Mouse (Mus musculus): Measurements from ENCODE around the gene Pmf1. TPM values are rescaled to one million over a fixed set of nuclear protein-coding genes. Genes with fewer than 3 reads are reported as not detected.
"Not testable (repeated sequence)": the region's sequence is repeated elsewhere in the genome, so short reads cannot be mapped to it uniquely, and the experiment has no call there.

Pmf1 gene
- polyA plus RNA-seq, 1 experiment from 2014 or later: 56.8 TPM

DNA sequence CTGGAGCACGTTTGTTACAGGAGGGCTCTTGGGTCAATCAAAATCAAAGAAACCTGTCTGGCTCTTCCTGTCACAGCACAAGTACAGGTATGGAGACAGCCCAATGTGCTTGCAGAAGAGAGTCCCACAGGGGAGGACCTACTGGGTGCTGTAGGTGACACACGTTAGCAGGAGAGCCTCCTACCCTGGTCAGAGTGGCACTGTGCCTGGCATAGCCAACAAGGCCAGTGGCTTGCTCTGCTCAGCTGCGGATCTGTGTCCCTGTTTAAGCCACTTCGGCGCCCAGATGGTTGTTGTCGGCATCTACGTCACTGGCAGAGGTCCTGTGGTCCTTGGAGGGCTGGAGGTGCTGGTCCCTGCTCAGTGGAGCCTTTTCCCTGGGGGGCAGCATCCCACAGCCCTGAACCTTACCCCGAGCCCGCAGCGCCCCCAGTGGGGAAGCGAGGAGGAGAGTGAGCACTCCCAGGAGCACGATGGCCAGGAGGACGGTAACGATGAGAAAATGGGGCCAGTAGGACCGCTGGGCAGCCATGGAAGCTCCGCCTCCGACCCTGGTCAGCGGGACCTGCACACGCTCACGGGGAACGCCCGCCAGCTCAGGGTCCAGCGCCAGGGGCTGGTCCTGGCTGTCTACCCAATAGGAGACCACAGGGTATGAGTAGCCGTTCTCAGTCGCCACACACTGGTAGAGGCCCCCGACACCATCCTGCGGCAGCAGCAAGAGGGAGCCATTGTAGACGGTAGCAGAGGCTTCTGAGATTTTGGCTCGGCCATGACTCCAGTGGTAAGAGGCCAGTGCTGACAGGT is 26.5 kb upstream of the Pmf1 start:
- peak; percentile 78 for ATAC-seq
- Histone ChIP-seq H3K4me2 (replicated peaks) (peak overlapping the region; percentile 47), H3K9ac (replicated peaks) (peak overlapping the region; percentile 48; the same call in 1 of the 2 replicates), H3K36me3 (peaks cover 46% of the 10 kb centered on the region), H3K4me1 (replicated peaks) (peaks cover 23% of the 10 kb centered on the region), H3K27ac (peak overlapping the region; percentile 14; the same call in 1 of the 2 replicates), H3K9me3 (no peaks in the 10 kb centered on the region), H3K27me3 (0 out of 2 replicates have a peak, but pooled peaks cover 5% of the 10 kb centered on the region), H3K4me3 (replicated peaks) (peak overlapping the region; percentile 25)
- WGBS: 15% methylated on average over 29 of the region's 29 CpGs

DNA sequence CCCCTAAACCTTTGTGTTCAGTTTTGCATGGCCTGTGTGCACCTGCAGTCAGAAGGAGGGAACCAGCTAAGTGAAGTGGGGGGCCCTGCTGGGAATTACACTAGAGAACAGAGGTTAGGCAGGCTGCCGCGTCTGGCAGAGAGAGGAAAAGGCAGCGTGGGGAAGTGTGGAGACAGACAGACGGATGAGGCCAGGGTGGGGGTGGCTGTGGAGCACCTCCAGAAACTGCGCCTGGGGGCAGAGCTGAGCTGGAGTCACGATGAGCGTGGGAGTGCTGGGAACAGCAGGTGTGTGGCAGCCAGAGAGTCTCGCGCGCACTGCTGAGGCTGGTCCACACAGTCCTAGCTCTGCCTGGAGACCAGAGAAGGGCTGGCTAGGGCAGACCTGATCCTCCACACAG is 25.4 kb upstream of the Pmf1 start:
- no peak overlapping the region for H3K4me3 ChIP-seq (replicated peaks)
- peaks cover 16% of the 10 kb centered on the region for H3K4me1 ChIP-seq (replicated peaks)
- no peak for ATAC-seq
- peaks cover 46% of the 10 kb centered on the region for H3K36me3 ChIP-seq
- H3K9ac ChIP-seq (replicated peaks): no peak overlapping the region
- no peak overlapping the region for H3K27ac ChIP-seq
- H3K4me2 ChIP-seq (replicated peaks): no peak overlapping the region
- no peaks in the 10 kb centered on the region for H3K9me3 ChIP-seq
- WGBS: 70% methylated on average over 10 of the region's 10 CpGs
- H3K27me3 ChIP-seq: 0 out of 2 replicates have a peak, but pooled peaks cover 5% of the 10 kb centered on the region

DNA sequence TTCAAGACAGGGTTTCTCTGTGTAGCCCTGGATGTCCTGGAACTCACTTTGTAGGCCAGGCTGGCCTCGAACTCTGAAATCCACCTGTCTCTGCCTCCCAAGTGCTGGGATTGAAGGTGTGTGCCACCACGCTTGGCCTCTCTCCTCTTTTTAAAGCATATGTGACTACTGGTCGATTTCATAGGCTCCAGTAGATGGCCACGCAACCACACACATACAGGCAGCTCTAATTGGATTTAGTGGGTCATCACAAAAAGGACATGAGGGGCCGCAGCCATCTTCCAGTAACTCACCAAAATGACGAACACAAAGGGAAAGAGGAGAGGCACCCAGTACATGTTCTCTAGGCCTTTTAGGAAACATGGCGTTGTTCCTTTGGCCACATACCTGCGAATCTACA is 18.5 kb upstream of the Pmf1 start:
- not testable (repeated sequence) for H3K27ac ChIP-seq; ATAC-seq; H3K27me3 ChIP-seq; H3K9me3 ChIP-seq; H3K4me2 ChIP-seq (replicated peaks); H3K4me3 ChIP-seq (replicated peaks); H3K4me1 ChIP-seq (replicated peaks); H3K36me3 ChIP-seq; H3K9ac ChIP-seq (replicated peaks)
- 71% methylated on average over 8 of the region's 8 CpGs for WGBS

DNA sequence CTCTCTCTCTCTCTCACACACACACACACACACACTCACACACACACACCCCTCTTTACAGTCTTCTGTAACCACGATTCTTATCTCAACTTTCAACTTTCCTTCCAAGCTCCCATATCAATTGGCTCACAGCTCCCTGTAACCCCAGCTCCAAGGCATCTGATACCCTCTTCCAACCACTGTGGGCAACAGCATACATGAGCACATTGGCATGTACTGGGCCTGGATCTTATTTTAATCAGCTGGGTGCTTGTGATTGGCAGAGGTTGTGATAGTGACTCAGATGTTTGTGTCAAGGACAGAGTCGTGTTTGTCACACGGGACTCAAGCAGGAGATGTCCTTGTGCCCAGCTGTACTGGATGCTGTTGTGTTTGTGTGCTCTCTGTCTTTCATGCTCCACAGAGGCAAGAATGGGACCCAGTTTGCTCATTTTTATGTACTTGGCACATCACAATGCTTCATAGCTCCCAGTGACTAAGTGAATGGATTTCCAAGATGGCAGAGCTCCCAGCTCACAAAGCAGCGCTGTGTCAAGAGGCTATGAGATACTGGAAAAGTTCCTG is 17.3 kb upstream of the Pmf1 start:
- 84% methylated on average over 4 of the region's 4 CpGs for WGBS
- no peaks in the 10 kb centered on the region for H3K9me3 ChIP-seq
- H3K36me3 ChIP-seq: no peaks in the 10 kb centered on the region
- H3K27ac ChIP-seq: no peak overlapping the region
- no peak for ATAC-seq
- H3K9ac ChIP-seq (replicated peaks): no peak overlapping the region
- no peak overlapping the region for H3K4me2 ChIP-seq (replicated peaks)
- no peak overlapping the region for H3K4me3 ChIP-seq (replicated peaks)
- H3K27me3 ChIP-seq: no peaks in the 10 kb centered on the region
- H3K4me1 ChIP-seq (replicated peaks): peaks cover 22% of the 10 kb centered on the region

DNA sequence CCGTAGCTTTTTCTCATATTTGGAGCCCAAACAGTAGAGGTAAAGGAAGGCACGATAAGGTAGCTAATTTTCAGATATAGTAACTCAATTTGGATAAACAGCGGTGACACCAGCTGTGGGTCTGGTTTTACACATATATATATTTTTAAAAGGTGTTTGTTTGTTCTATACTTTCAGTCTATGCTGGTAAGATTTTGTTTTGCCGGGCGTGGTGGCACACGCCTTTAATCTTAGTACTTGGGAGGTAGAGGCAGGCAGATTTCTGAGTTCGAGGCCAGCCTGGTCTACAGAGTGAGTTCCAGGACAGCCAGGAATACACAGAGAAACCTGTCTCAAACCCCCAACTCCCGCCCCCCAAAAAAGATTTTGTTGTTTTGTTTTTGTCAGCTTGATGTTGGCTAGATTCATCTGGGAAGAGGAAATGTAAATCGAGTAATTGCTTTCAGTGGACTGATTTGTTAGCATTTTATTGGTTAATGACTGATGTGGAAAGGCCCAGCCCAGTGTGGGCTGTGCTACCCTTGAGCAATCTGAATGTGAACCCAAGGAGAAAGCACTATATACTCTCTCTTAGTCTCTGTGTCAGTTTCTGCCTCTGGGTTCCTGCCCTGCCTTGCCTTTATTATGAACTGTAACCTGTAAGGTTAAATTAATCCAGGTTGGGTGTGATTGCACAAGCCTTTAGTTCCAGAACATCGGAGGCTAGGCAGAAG is 15.7 kb upstream of the Pmf1 start:
- Histone ChIP-seq H3K27me3 (no peaks in the 10 kb centered on the region), H3K4me2 (replicated peaks) (no peak overlapping the region), H3K36me3 (peaks cover 7% of the 10 kb centered on the region), H3K9me3 (no peaks in the 10 kb centered on the region), H3K4me3 (replicated peaks) (no peak overlapping the region), H3K27ac (no peak overlapping the region), H3K4me1 (replicated peaks) (peaks cover 29% of the 10 kb centered on the region), H3K9ac (replicated peaks) (no peak overlapping the region)
- 88% methylated on average over 10 of the region's 10 CpGs for WGBS
- ATAC-seq: no peak

DNA sequence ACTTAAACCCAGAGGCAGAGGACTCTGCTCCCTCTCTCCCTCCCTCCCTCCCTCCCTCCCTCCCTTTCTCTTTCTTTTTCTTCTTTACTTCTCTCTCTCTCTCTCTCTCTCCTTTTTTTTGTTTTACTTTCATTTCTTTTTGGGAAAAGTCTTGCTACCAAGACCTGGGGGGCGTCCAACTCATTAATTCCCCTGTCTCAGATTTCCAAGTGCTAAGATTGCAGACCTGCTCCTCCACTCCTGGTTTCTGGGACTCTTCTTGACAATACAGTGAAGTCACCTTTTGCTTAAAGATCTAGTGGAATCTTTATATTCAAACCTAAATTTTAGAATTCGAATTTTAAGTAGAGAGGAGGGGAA is 15.2 kb upstream of the Pmf1 start:
- Histone ChIP-seq H3K4me1 (replicated peaks) (peaks cover 29% of the 10 kb centered on the region), H3K36me3 (peaks cover 13% of the 10 kb centered on the region), H3K27ac (no peak overlapping the region), H3K9me3 (no peaks in the 10 kb centered on the region), H3K9ac (replicated peaks) (0 out of 2 replicates have a peak overlapping the region, but pooled peaks have one; percentile 39), H3K4me3 (replicated peaks) (peak overlapping the region; percentile 79), H3K4me2 (replicated peaks) (peak overlapping the region; percentile 90), H3K27me3 (no peaks in the 10 kb centered on the region)
- WGBS: 12% methylated on average over 2 of the region's 2 CpGs
- ATAC-seq: 0 out of 2 replicates have a peak, but pooled peaks have one; percentile 14

DNA sequence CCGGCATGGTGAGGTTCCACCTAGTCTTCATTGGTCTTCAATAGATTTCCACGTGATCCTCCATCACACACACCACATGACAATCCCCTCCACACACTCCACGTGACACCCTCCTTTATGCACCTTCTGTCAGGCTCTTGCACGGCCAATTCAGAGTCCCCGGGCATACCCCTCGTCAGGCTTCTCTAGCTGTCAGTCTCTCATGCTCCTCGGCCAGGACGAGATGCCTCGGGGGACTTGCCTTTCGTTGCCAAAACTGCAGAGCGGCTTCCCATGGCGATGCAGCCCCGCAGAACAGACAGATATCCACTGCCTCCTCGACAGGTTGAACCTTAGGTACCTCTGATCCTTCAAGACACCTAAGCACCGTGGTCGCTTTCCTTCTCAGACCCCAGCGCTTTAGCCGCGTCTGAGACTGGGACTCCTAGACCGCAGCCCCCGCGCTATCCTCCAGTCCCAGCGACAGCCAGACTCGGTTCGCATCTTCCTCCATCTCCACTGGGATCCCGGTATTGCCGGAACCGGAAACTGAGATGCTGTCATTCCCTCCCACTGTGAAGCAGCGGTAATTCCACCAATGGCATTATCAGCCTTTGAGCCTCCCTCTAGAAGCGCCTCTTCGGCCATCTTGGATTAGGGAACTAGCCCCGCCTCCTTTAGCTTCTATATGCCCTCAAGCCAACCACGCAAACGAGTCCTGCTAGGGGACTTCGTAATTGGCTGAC is 14.6 kb upstream of the Pmf1 start, which contains the start of gene Slc25a44:
Slc25a44 (minus strand) TSS at position 535 of the 725 bp plus-strand sequence.
- peak; percentile 95 for ATAC-seq
- under 1% methylated on average over 35 of the region's 35 CpGs for WGBS
- Histone ChIP-seq H3K9me3 (no peaks in the 10 kb centered on the region), H3K4me1 (replicated peaks) (peaks cover 29% of the 10 kb centered on the region), H3K9ac (replicated peaks) (peak within 1 kb of the TSS; percentile 81), H3K36me3 (peaks cover 18% of the 10 kb centered on the region), H3K4me3 (replicated peaks) (peak within 1 kb of the TSS; percentile 79), H3K4me2 (replicated peaks) (peak within 1 kb of the TSS; percentile 90), H3K27me3 (no peaks in the 10 kb centered on the region), H3K27ac (peak within 1 kb of the TSS; percentile 80)

DNA sequence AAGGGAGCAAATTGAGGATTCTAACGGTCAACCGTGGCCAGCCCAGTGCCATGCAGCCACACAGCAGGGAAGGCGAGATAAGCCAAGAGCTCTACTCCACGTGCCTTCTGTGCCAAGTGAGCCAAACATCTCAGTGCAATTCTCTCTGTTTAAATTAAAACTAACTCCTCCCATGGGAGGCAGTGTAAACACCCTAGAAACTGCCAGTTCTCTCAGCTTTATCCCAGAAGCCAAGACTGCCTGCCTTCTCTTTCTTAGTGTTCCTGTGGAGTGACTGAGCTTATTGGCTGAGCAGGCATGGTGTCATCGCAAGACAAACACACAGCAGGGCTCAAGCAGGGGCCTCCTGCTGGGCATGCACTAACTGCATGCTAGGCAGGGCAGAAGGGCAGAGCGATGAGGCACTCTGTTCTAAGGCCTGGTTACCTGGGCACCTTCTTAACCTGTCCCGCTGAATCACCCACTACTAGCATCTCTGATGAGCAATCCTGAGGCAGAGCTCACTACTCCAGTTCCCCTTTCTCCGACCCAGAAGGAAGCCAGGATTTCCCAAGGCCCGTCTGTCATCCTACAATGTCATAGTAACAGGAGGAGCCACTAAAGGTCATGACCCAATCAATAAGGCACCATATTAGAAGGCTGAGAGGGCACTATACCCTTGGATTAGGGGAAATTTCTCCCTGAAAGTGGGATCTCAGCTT is 12.0 kb upstream of the Pmf1 start:
- Histone ChIP-seq H3K27me3 (no peaks in the 10 kb centered on the region), H3K9ac (replicated peaks) (peak overlapping the region; percentile 33; the same call in 1 of the 2 replicates), H3K9me3 (no peaks in the 10 kb centered on the region), H3K4me2 (replicated peaks) (no peak overlapping the region), H3K27ac (no peak overlapping the region), H3K36me3 (peaks cover 44% of the 10 kb centered on the region), H3K4me1 (replicated peaks) (peaks cover 29% of the 10 kb centered on the region), H3K4me3 (replicated peaks) (no peak overlapping the region)
- 34% methylated on average over 9 of the region's 9 CpGs for WGBS
- no peak for ATAC-seq

DNA sequence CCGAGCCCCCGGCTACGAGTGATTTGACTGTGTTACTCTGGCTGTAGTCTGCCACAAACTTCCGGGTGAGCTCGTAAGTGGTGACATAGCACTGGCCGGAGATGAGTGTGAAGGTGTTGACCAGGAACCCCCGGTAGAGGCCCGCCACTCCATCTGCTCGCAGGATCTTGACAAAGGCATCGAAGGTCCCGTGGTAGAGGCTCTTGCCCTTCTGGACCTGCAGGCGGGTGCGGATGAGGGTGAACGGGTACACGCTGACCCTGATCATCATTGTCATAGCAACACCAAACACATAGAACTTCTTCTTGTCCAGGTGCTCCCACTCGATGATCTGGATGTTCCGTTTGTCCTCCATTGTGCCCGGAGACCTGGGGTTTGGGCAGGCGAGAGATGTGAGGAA is 10.6 kb upstream of the Pmf1 start:
- H3K27me3 ChIP-seq: no peaks in the 10 kb centered on the region
- no peaks in the 10 kb centered on the region for H3K9me3 ChIP-seq
- no peak overlapping the region for H3K27ac ChIP-seq
- H3K4me2 ChIP-seq (replicated peaks): no peak overlapping the region
- peaks cover 29% of the 10 kb centered on the region for H3K4me1 ChIP-seq (replicated peaks)
- no peak overlapping the region for H3K4me3 ChIP-seq (replicated peaks)
- H3K36me3 ChIP-seq: peaks cover 58% of the 10 kb centered on the region
- no peak overlapping the region for H3K9ac ChIP-seq (replicated peaks)
- 95% methylated on average over 19 of the region's 19 CpGs for WGBS
- no peak for ATAC-seq

DNA sequence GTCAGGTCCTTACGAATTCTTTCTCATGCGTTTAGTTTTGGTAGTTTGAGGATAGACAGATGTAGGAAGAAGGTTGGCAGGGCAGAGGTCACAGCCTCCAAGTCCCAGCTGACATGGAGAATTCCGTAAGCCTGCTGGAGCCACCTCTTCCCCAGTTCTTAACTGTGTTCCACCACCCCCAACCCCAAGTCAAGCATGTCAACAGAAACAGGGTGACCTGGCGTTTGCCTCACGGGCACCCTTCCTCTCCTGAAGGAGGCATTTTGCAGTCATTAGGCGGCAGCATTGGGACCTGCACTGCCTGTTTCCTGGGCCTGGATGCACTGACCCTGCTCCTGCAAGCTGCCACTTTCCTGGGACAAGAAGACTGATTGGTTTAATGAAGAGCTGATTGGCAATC is 7.9 kb upstream of the Pmf1 start:
- H3K27me3 ChIP-seq: no peaks in the 10 kb centered on the region
- H3K9me3 ChIP-seq: no peaks in the 10 kb centered on the region
- no peak for ATAC-seq
- WGBS: 87% methylated on average over 6 of the region's 6 CpGs
- H3K4me1 ChIP-seq (replicated peaks): peaks cover 13% of the 10 kb centered on the region
- peaks cover 83% of the 10 kb centered on the region for H3K36me3 ChIP-seq
- H3K27ac ChIP-seq: no peak overlapping the region
- H3K4me2 ChIP-seq (replicated peaks): no peak overlapping the region
- no peak overlapping the region for H3K4me3 ChIP-seq (replicated peaks)
- H3K9ac ChIP-seq (replicated peaks): no peak overlapping the region; the same call in 1 of the 2 replicates

DNA sequence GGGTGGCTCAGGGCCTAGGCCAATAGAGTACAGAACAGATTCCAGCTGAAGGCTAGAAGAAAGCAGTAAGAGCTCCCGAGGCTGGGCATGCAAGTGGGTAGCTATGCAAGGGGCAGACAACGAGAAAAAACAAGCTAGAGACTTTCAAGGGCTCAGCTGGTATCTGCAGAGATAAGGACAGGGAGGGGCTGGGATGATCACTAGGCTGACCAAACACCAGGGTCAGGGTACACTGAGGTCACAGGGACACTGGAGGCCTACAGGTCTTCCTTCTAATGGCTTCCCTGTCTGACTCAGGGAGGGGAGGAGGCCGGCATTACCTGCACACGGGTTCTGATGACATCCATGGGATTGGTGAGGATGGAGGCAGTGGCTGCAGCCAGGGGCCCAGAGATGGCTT is 5.5 kb upstream of the Pmf1 start:
- H3K9ac ChIP-seq (replicated peaks): no peak overlapping the region

More for the DNA sequence above, 5.5 kb upstream of the Pmf1 start:
- ATAC-seq: no peak
- Histone ChIP-seq H3K4me1 (replicated peaks) (peaks cover 3% of the 10 kb centered on the region), H3K36me3 (peaks cover 93% of the 10 kb centered on the region), H3K4me3 (replicated peaks) (no peak overlapping the region), H3K27me3 (no peaks in the 10 kb centered on the region), H3K4me2 (replicated peaks) (no peak overlapping the region), H3K27ac (no peak overlapping the region), H3K9me3 (no peaks in the 10 kb centered on the region)
- 89% methylated on average over 4 of the region's 4 CpGs for WGBS

All from midbrain, embryonic 13.5 days (tissue).